Mouse (Mus musculus): ENCODE results near the gene Bdkrb2. TPM values are rescaled to one million over a fixed set of nuclear protein-coding genes. Genes with fewer than 3 reads are reported as not detected.
A peak's percentile ranks its signal among the peaks of the same experiment; 100 is the strongest.

Bdkrb2 gene
- 1.5 and 1.6 TPM in 2 replicates for polyA plus RNA-seq (2016; fragmentation: Nextera tagmentation; extraction: Ambion mirVana)

- 3% methylated on average over 25 of the region's 25 CpGs for WGBS
- peak; percentile 74 for ATAC-seq (ENCODE audit: insufficient number of reproducible peaks, low FRiP score)
These were observed at the start of gene Bdkrb2 for GRCm38 (mm10) chr12:105562936-105563680. Bdkrb2 (plus strand) TSS chr12:105563226.

GRCm38 (mm10) chr12:105514111-105514510 lies 48.9 kb upstream of the Bdkrb2 start:
- ATAC-seq (ENCODE audit: insufficient number of reproducible peaks, low FRiP score), result no peak
- Histone ChIP-seq H3K27me3 (replicated peaks) (peaks cover 36% of the 10 kb centered on the region), H3K9ac (no peak overlapping the region), H3K4me3 (no peak overlapping the region), H3K4me1 (replicated peaks) (peaks cover 22% of the 10 kb centered on the region), H3K27ac (ENCODE audit: poor library complexity, severe bottlenecking) (no peak overlapping the region), H3K9me3 (replicated peaks) (no peaks in the 10 kb centered on the region), H3K36me3 (no peaks in the 10 kb centered on the region), H3K4me2 (no peak overlapping the region)
- 78% methylated on average over 10 of the region's 10 CpGs for WGBS

More at GRCm38 (mm10) chr12:105562936-105563680, at the start of gene Bdkrb2:
- H3K4me1 ChIP-seq (replicated peaks), result peaks cover 37% of the 10 kb centered on the region
- H3K4me3 ChIP-seq, result peak within 1 kb of the TSS; percentile 37
- H3K27ac ChIP-seq (ENCODE audit: poor library complexity, severe bottlenecking), result no peak within 1 kb of the TSS
- H3K4me2 ChIP-seq, result peak within 1 kb of the TSS; percentile 74
- H3K9me3 ChIP-seq (replicated peaks), result peaks cover 8% of the 10 kb centered on the region
- H3K9ac ChIP-seq, result peak within 1 kb of the TSS; percentile 67
- peaks cover 45% of the 10 kb centered on the region for H3K27me3 ChIP-seq (replicated peaks)
- H3K36me3 ChIP-seq, result 0 out of 2 replicates have a peak, but pooled peaks cover 4% of the 10 kb centered on the region

GRCm38 (mm10) chr12:105517026-105517675 lies 45.9 kb upstream of the Bdkrb2 start:
- Histone ChIP-seq H3K4me3 (no peak overlapping the region), H3K27ac (ENCODE audit: poor library complexity, severe bottlenecking) (no peak overlapping the region), H3K4me2 (no peak overlapping the region), H3K9me3 (replicated peaks) (peaks cover 4% of the 10 kb centered on the region), H3K36me3 (no peaks in the 10 kb centered on the region), H3K9ac (no peak overlapping the region), H3K4me1 (replicated peaks) (peaks cover 35% of the 10 kb centered on the region), H3K27me3 (replicated peaks) (peaks cover 40% of the 10 kb centered on the region)
- ATAC-seq (ENCODE audit: insufficient number of reproducible peaks, low FRiP score), result peak; percentile 54
- WGBS, result 45% methylated on average over 21 of the region's 21 CpGs

GRCm38 (mm10) chr12:105519851-105520250 lies 43.2 kb upstream of the Bdkrb2 start:
- Histone ChIP-seq H3K27ac (ENCODE audit: poor library complexity, severe bottlenecking) (no peak overlapping the region), H3K4me1 (replicated peaks) (peaks cover 38% of the 10 kb centered on the region), H3K4me2 (no peak overlapping the region), H3K4me3 (no peak overlapping the region), H3K36me3 (no peaks in the 10 kb centered on the region), H3K9ac (no peak overlapping the region), H3K27me3 (replicated peaks) (peaks cover 21% of the 10 kb centered on the region), H3K9me3 (replicated peaks) (peaks cover 4% of the 10 kb centered on the region)
- no peak for ATAC-seq (ENCODE audit: insufficient number of reproducible peaks, low FRiP score)
- 57% methylated on average over 2 of the region's 2 CpGs for WGBS

- Histone ChIP-seq H3K36me3 (no peaks in the 10 kb centered on the region), H3K9ac (no peak overlapping the region), H3K27ac (ENCODE audit: poor library complexity, severe bottlenecking) (no peak overlapping the region), H3K27me3 (replicated peaks) (peaks cover 12% of the 10 kb centered on the region; the same call in 1 of the 2 replicates), H3K9me3 (replicated peaks) (peaks cover 4% of the 10 kb centered on the region), H3K4me1 (replicated peaks) (peaks cover 38% of the 10 kb centered on the region), H3K4me3 (no peak overlapping the region), H3K4me2 (no peak overlapping the region)
- no peak for ATAC-seq (ENCODE audit: insufficient number of reproducible peaks, low FRiP score)
- WGBS, result 59% methylated on average over 15 of the region's 15 CpGs
These were observed 41.8 kb upstream of the Bdkrb2 start for GRCm38 (mm10) chr12:105521170-105521762.

- H3K4me1 ChIP-seq (replicated peaks), result peaks cover 31% of the 10 kb centered on the region
- H3K36me3 ChIP-seq, result no peaks in the 10 kb centered on the region
- H3K27me3 ChIP-seq (replicated peaks), result 0 out of 2 replicates have a peak, but pooled peaks cover 9% of the 10 kb centered on the region
- H3K4me2 ChIP-seq, result no peak overlapping the region
- no peak overlapping the region for H3K4me3 ChIP-seq
- H3K9me3 ChIP-seq (replicated peaks), result peaks cover 4% of the 10 kb centered on the region
- H3K27ac ChIP-seq (ENCODE audit: poor library complexity, severe bottlenecking), result no peak overlapping the region
- H3K9ac ChIP-seq, result no peak overlapping the region
- 53% methylated on average over 2 of the region's 2 CpGs for WGBS
- 0 out of 2 replicates have a peak, but pooled peaks have one; percentile 22 for ATAC-seq (ENCODE audit: insufficient number of reproducible peaks, low FRiP score)
These were observed 39.3 kb upstream of the Bdkrb2 start for GRCm38 (mm10) chr12:105523737-105524136.

GRCm38 (mm10) chr12:105526186-105526585 lies 36.8 kb upstream of the Bdkrb2 start:
- WGBS, result 82% methylated on average over 3 of the region's 3 CpGs
- Histone ChIP-seq H3K4me3 (no peak overlapping the region), H3K4me2 (no peak overlapping the region), H3K4me1 (replicated peaks) (peaks cover 7% of the 10 kb centered on the region; the same call in 1 of the 2 replicates), H3K27me3 (replicated peaks) (peaks cover 4% of the 10 kb centered on the region; the same call in 1 of the 2 replicates), H3K27ac (ENCODE audit: poor library complexity, severe bottlenecking) (no peak overlapping the region), H3K9ac (no peak overlapping the region), H3K9me3 (replicated peaks) (peaks cover 4% of the 10 kb centered on the region), H3K36me3 (no peaks in the 10 kb centered on the region)
- ATAC-seq (ENCODE audit: insufficient number of reproducible peaks, low FRiP score), result no peak

- Histone ChIP-seq H3K27me3 (replicated peaks) (peaks cover 4% of the 10 kb centered on the region; the same call in 1 of the 2 replicates), H3K9me3 (replicated peaks) (peaks cover 3% of the 10 kb centered on the region), H3K9ac (no peak overlapping the region), H3K4me2 (no peak overlapping the region), H3K4me1 (replicated peaks) (0 out of 2 replicates have a peak, but pooled peaks cover 7% of the 10 kb centered on the region), H3K27ac (ENCODE audit: poor library complexity, severe bottlenecking) (no peak overlapping the region), H3K36me3 (no peaks in the 10 kb centered on the region), H3K4me3 (no peak overlapping the region)
- no peak for ATAC-seq (ENCODE audit: insufficient number of reproducible peaks, low FRiP score)
- 62% methylated on average over 5 of the region's 5 CpGs for WGBS
These were observed 36.2 kb upstream of the Bdkrb2 start for GRCm38 (mm10) chr12:105526829-105527228.

- no peak overlapping the region for H3K27ac ChIP-seq (ENCODE audit: poor library complexity, severe bottlenecking)
These were observed 33.5 kb upstream of the Bdkrb2 start for GRCm38 (mm10) chr12:105529545-105529944.

GRCm38 (mm10) chr12:105531724-105532371 lies 31.2 kb upstream of the Bdkrb2 start:
- no peaks in the 10 kb centered on the region; the same call in 1 of the 2 replicates for H3K27me3 ChIP-seq (replicated peaks)
- no peak overlapping the region for H3K4me3 ChIP-seq
- no peak for ATAC-seq (ENCODE audit: insufficient number of reproducible peaks, low FRiP score)
- H3K4me2 ChIP-seq, result no peak overlapping the region
- H3K36me3 ChIP-seq, result no peaks in the 10 kb centered on the region
- peaks cover 6% of the 10 kb centered on the region; the same call in 1 of the 2 replicates for H3K4me1 ChIP-seq (replicated peaks)
- H3K9me3 ChIP-seq (replicated peaks), result no peaks in the 10 kb centered on the region
- 63% methylated on average over 8 of the region's 8 CpGs for WGBS
- no peak overlapping the region for H3K27ac ChIP-seq (ENCODE audit: poor library complexity, severe bottlenecking)
- H3K9ac ChIP-seq, result no peak overlapping the region

More at GRCm38 (mm10) chr12:105529545-105529944, 33.5 kb upstream of the Bdkrb2 start:
- H3K9me3 ChIP-seq (replicated peaks), result no peaks in the 10 kb centered on the region
- no peak overlapping the region for H3K9ac ChIP-seq
- no peaks in the 10 kb centered on the region for H3K36me3 ChIP-seq
- no peak for ATAC-seq (ENCODE audit: insufficient number of reproducible peaks, low FRiP score)
- H3K4me1 ChIP-seq (replicated peaks), result no peaks in the 10 kb centered on the region
- no peak overlapping the region for H3K4me2 ChIP-seq
- peaks cover 4% of the 10 kb centered on the region; the same call in 1 of the 2 replicates for H3K27me3 ChIP-seq (replicated peaks)
- 29% methylated on average over 9 of the region's 9 CpGs for WGBS
- H3K4me3 ChIP-seq, result no peak overlapping the region
